ENCODE assay signal across 19 mouse cellular contexts in genomic region chr5:112972297-112972696, GRCm38 (mm10). TPM values are rescaled to one million over a fixed set of nuclear protein-coding genes. Genes with fewer than 3 reads are reported as not detected.
DNase-seq lines count a peak whose midpoint lies in the region; ATAC-seq lines count a peak whose summit lies in the region.
"Had no signal": no experiment of that assay in that cellular context is flagged by ENCODE, and none has a peak within 500 bp of the region (broad histone marks: within the 10 kb centered on the region; RNA-seq: fewer than 3 reads in every experiment).

No protein-coding gene starts in this region.

- peak; percentile 94 for DNase-seq in heart, adult 11 months
- DNase-seq in thymus, postnatal 14 days = peak; percentile 11
- no peak for DNase-seq in thymus, adult 18-20 months
- DNase-seq in urinary bladder, postnatal 25 days (ENCODE audit: low spot score) = no peak
- DNase-seq in layer of hippocampus, adult 8-10 months (ENCODE audit: low spot score in 2 of 2) = no peak
- no peak for DNase-seq in ovary, adult 18-20 months (ENCODE audit: low spot score)
- DNase-seq: cerebellum, postnatal 14 days; gastrocnemius, postnatal 36 days; heart, postnatal 4 days; kidney, adult 8-10 months; lung, embryonic 14.5 days had no signal

- H3K4me3 ChIP-seq in heart, embryonic 12.5 days = no peak overlapping the region
- H3K4me3 ChIP-seq: forebrain, embryonic 13.5 days; heart, embryonic 13.5 days; limb, embryonic 13.5 days; midbrain, embryonic 12.5 days; myocyte had no signal

- H3K36me3 ChIP-seq in heart, embryonic 12.5 days = no peaks in the 10 kb centered on the region
- H3K36me3 ChIP-seq: heart, embryonic 13.5 days; limb, embryonic 13.5 days; midbrain, embryonic 12.5 days had no signal

- no peaks in the 10 kb centered on the region for H3K27me3 ChIP-seq in heart, embryonic 12.5 days (replicated peaks)
- H3K27me3 ChIP-seq: CH12.LX; forebrain, embryonic 13.5 days; heart, embryonic 13.5 days; midbrain, embryonic 12.5 days had no signal

- no peak overlapping the region for H3K4me2 ChIP-seq in heart, embryonic 12.5 days
- H3K4me2 ChIP-seq: forebrain, embryonic 13.5 days; heart, embryonic 13.5 days; lung, embryonic 14.5 days; midbrain, embryonic 12.5 days had no signal

- H3K4me1 ChIP-seq in heart, embryonic 12.5 days (replicated peaks) = peaks cover 21% of the 10 kb centered on the region

- ATAC-seq in heart, embryonic 12.5 days (ENCODE audit: insufficient number of reproducible peaks, low FRiP score) = no peak
- ATAC-seq in monocyte, adult 5-6 weeks (replicated peaks; ENCODE audit: insufficient number of reproducible peaks, low FRiP score, low TSS enrichment, poor library complexity, severe bottlenecking) = peak; percentile 93
- ATAC-seq: forebrain, embryonic 13.5 days had no signal

- no peak overlapping the region for H3K27ac ChIP-seq in heart, embryonic 12.5 days (ENCODE audit: poor library complexity, severe bottlenecking)
- H3K27ac ChIP-seq: forebrain, embryonic 13.5 days; heart, embryonic 13.5 days; limb, embryonic 13.5 days; midbrain, embryonic 12.5 days had no signal

- no peak overlapping the region for H3K9ac ChIP-seq in heart, embryonic 12.5 days
- H3K9ac ChIP-seq: forebrain, embryonic 13.5 days; heart, embryonic 13.5 days; limb, embryonic 13.5 days; lung, embryonic 14.5 days; midbrain, embryonic 12.5 days had no signal

- H3K9me3 ChIP-seq in heart, embryonic 12.5 days (replicated peaks) = no peaks in the 10 kb centered on the region
- H3K9me3 ChIP-seq: forebrain, embryonic 13.5 days; heart, embryonic 13.5 days; limb, embryonic 13.5 days; midbrain, embryonic 12.5 days had no signal

- 79% methylated on average over 12 of the region's 12 CpGs for WGBS in heart, embryonic 12.5 days

RNA-seq across cellular contexts. Expression of gene Grk3, which starts 43.3 kb away (rescaled TPM):
- polyA plus RNA-seq in heart, embryonic 12.5 days (2016; fragmentation: Nextera tagmentation; extraction: Ambion mirVana) = 14.1 and 16.1 TPM in 2 replicates
- total RNA-seq in monocyte, adult 5-6 weeks (2017) = 295 to 342 TPM (median 339 TPM) in 3 replicates
- total RNA-seq in layer of hippocampus, adult 8-10 months (2022) = 100 to 1,000 TPM in 1 of 4 experiments, 10 to 100 TPM in 3; 72.2 to 102 (median 84.2) TPM
- total RNA-seq: CH12.LX had no signal
- polyA plus RNA-seq: myocyte had no signal

Comparison
In these comparisons a context has a peak if more than half of its experiments do, and no peak if none do; other contexts are left out.
1. DNase-seq: peak in heart, adult 11 months (single experiment) and thymus, postnatal 14 days (single experiment); none in thymus, adult 18-20 months (0 of 2), urinary bladder, postnatal 25 days (single experiment), layer of hippocampus, adult 8-10 months (0 of 2) and ovary, adult 18-20 months (single experiment).